12 mouse cellular contexts compared by ENCODE assay signal in genomic region chr3:88437454-88437853, GRCm38 (mm10). TPM values are rescaled to one million over a fixed set of nuclear protein-coding genes. Genes with fewer than 3 reads are reported as not detected.
A peak's percentile ranks its signal among the peaks of the same experiment; 100 is the strongest.
DNase-seq lines count a peak whose midpoint lies in the region; ATAC-seq and TF ChIP-seq lines count a peak whose summit lies in the region.
"Had no signal": no experiment of that assay in that cellular context is flagged by ENCODE, and none has a peak within 500 bp of the region (broad histone marks: within the 10 kb centered on the region; RNA-seq: fewer than 3 reads in every experiment).

No protein-coding gene starts in this region.

- no peak overlapping the region for H3K4me3 ChIP-seq in layer of hippocampus, adult 2 months
- H3K4me3 ChIP-seq in hindbrain, embryonic 10.5 days: peak overlapping the region; percentile 47
- no peak overlapping the region for H3K4me3 ChIP-seq in kidney, adult 2 months (ENCODE audit: insufficient read depth, low read depth, low read length)
- no peak overlapping the region for H3K4me3 ChIP-seq in midbrain, embryonic 13.5 days (replicated peaks)

- TF ChIP-seq POLR2A in kidney, adult 2 months (IDR thresholded peaks at IDR 0.05; ENCODE audit: low read depth, low read length): no peak

- H3K36me3 ChIP-seq in hindbrain, embryonic 10.5 days: peaks cover 8% of the 10 kb centered on the region; the same call in 1 of the 2 replicates
- H3K36me3 ChIP-seq in kidney, adult 2 months (ENCODE audit: control insufficient read depth, insufficient read depth, low read length): no peaks in the 10 kb centered on the region; the same call in 1 of the 2 replicates
- H3K36me3 ChIP-seq in midbrain, embryonic 13.5 days: peaks cover 50% of the 10 kb centered on the region

- H3K27me3 ChIP-seq in hindbrain, embryonic 10.5 days (ENCODE audit: insufficient read depth, poor library complexity, severe bottlenecking): peaks cover 45% of the 10 kb centered on the region
- H3K27me3 ChIP-seq in kidney, adult 2 months (replicated peaks; ENCODE audit: control insufficient read depth, insufficient read depth, low read length): no peaks in the 10 kb centered on the region
- H3K27me3 ChIP-seq in midbrain, embryonic 13.5 days: 0 out of 2 replicates have a peak, but pooled peaks cover 5% of the 10 kb centered on the region

- no peak for TF ChIP-seq CTCF in layer of hippocampus, adult 2 months (conservative IDR thresholded peaks at IDR 0.05)
- TF ChIP-seq CTCF in kidney, adult 2 months (conservative IDR thresholded peaks at IDR 0.05; ENCODE audit: insufficient read depth, insufficient read length, low read depth, low read length): no peak

- peak overlapping the region; percentile 47; the same call in 1 of the 2 replicates for H3K4me2 ChIP-seq in midbrain, embryonic 13.5 days (replicated peaks)

- no peaks in the 10 kb centered on the region for H3K9me3 ChIP-seq in hindbrain, embryonic 10.5 days
- H3K9me3 ChIP-seq in midbrain, embryonic 13.5 days: no peaks in the 10 kb centered on the region

- 76% methylated on average over 10 of the region's 10 CpGs for WGBS in hindbrain, embryonic 10.5 days
- WGBS in kidney, adult 2 months: 30% methylated on average over 10 of the region's 10 CpGs
- 85% methylated on average over 10 of the region's 10 CpGs for WGBS in midbrain, embryonic 13.5 days

- H3K27ac ChIP-seq in layer of hippocampus, adult 2 months: peak overlapping the region; percentile 67
- peak overlapping the region; percentile 85 for H3K27ac ChIP-seq in hindbrain, embryonic 10.5 days
- peak overlapping the region; percentile 33 for H3K27ac ChIP-seq in kidney, adult 2 months (ENCODE audit: insufficient read depth, low read depth, low read length)
- H3K27ac ChIP-seq in midbrain, embryonic 13.5 days: no peak overlapping the region

- no peak for ATAC-seq in midbrain, embryonic 13.5 days
- ATAC-seq in megakaryocyte, adult 5-6 weeks (ENCODE audit: poor library complexity, severe bottlenecking): no peak

- DNase-seq in layer of hippocampus, adult 2 months (ENCODE audit: low spot score in 2 of 2): no peak
- no peak for DNase-seq in layer of hippocampus, postnatal 25 days (ENCODE audit: extremely low spot score in 1 of 2, low spot score in 1 of 2)
- DNase-seq in hindbrain, embryonic 10.5 days (ENCODE audit: low spot score): no peak
- peak; percentile 72 for DNase-seq in kidney, adult 2 months
- DNase-seq in cerebellum, postnatal 36 days: no peak
- DNase-seq: spleen, adult 18-20 months had no signal

- H3K9ac ChIP-seq in midbrain, embryonic 13.5 days (replicated peaks): no peak overlapping the region

- H3K4me1 ChIP-seq in hindbrain, embryonic 10.5 days (replicated peaks): peaks cover 55% of the 10 kb centered on the region
- H3K4me1 ChIP-seq in kidney, adult 2 months (ENCODE audit: control insufficient read depth, insufficient read depth, low read length): peaks cover 32% of the 10 kb centered on the region
- H3K4me1 ChIP-seq in midbrain, embryonic 13.5 days (replicated peaks): peaks cover 23% of the 10 kb centered on the region

RNA-seq across cellular contexts. Expression of gene Slc25a44, which starts 12.5 kb away (rescaled TPM):
- 10 to 100 TPM; 69.5 to 71.8 TPM for total RNA-seq in layer of hippocampus, adult 2 months (2021)
- 10 to 100 TPM; 74.3 to 75.8 TPM for total RNA-seq in layer of hippocampus, postnatal 25 days (2021)
- 19.2 and 20.3 TPM in 2 replicates for polyA plus RNA-seq in hindbrain, embryonic 10.5 days (2016; fragmentation: Nextera tagmentation; extraction: Ambion mirVana)
- polyA plus RNA-seq in kidney, adult 2 months (2012; rRNA removed): 38.3 and 42.7 TPM in 2 replicates
- 28.7 and 29.7 TPM in 2 replicates for polyA plus RNA-seq in midbrain, embryonic 13.5 days (2015; fragmentation: Nextera tagmentation; extraction: Ambion mirVana)
- total RNA-seq in megakaryocyte, adult 5-6 weeks (2015): 11.4 and 11.6 TPM in 2 replicates
- 17.4 and 18.7 TPM in 2 replicates for total RNA-seq in megakaryocyte, adult 5-6 weeks (2017)

RNA-seq across cellular contexts. Expression of gene Sema4a, which starts 23.5 kb away (rescaled TPM):
- 10 to 100 TPM; 37.0 to 42.9 TPM for total RNA-seq in layer of hippocampus, adult 2 months (2021)
- total RNA-seq in layer of hippocampus, postnatal 25 days (2021): 10 to 100 TPM; 33.3 to 42.8 TPM
- 3.8 and 8.6 TPM in 2 replicates for polyA plus RNA-seq in hindbrain, embryonic 10.5 days (2016; fragmentation: Nextera tagmentation; extraction: Ambion mirVana)
- 176 and 197 TPM in 2 replicates for polyA plus RNA-seq in kidney, adult 2 months (2012; rRNA removed)
- 28.8 and 31.1 TPM in 2 replicates for polyA plus RNA-seq in midbrain, embryonic 13.5 days (2015; fragmentation: Nextera tagmentation; extraction: Ambion mirVana)
- total RNA-seq in megakaryocyte, adult 5-6 weeks (2015): 171 and 181 TPM in 2 replicates
- total RNA-seq in megakaryocyte, adult 5-6 weeks (2017): 164 and 167 TPM in 2 replicates

RNA-seq across cellular contexts. Expression of gene Pmf1, which starts 27.3 kb away (rescaled TPM):
- total RNA-seq in layer of hippocampus, adult 2 months (2021): 1 to 10 TPM; 6.4 to 6.8 TPM
- 1 to 10 TPM; 4.5 to 5.6 TPM for total RNA-seq in layer of hippocampus, postnatal 25 days (2021)
- 157 and 167 TPM in 2 replicates for polyA plus RNA-seq in hindbrain, embryonic 10.5 days (2016; fragmentation: Nextera tagmentation; extraction: Ambion mirVana)
- 33.9 and 34.4 TPM in 2 replicates for polyA plus RNA-seq in kidney, adult 2 months (2012; rRNA removed)
- polyA plus RNA-seq in midbrain, embryonic 13.5 days (2015; fragmentation: Nextera tagmentation; extraction: Ambion mirVana): 51.7 and 56.8 TPM in 2 replicates
- total RNA-seq in megakaryocyte, adult 5-6 weeks (2015): 115 and 131 TPM in 2 replicates
- 78.5 and 81.9 TPM in 2 replicates for total RNA-seq in megakaryocyte, adult 5-6 weeks (2017)

RNA-seq across cellular contexts. Expression of gene Bglap, which starts 53.2 kb away (rescaled TPM):
- total RNA-seq in layer of hippocampus, adult 2 months (2021): under 1 TPM in 1 of 2 experiments, not detected in 1; 0.96 TPM
- total RNA-seq in layer of hippocampus, postnatal 25 days (2021): 1 to 10 TPM in 1 of 2 experiments, not detected in 1; 1.3 TPM
- not detected in 2 replicates for polyA plus RNA-seq in hindbrain, embryonic 10.5 days (2016; fragmentation: Nextera tagmentation; extraction: Ambion mirVana)
- polyA plus RNA-seq in kidney, adult 2 months (2012; rRNA removed): 0.61 TPM in 1 of 2 replicates, not detected in the other
- polyA plus RNA-seq in midbrain, embryonic 13.5 days (2015; fragmentation: Nextera tagmentation; extraction: Ambion mirVana): not detected in 2 replicates
- 0.93 and 1.5 TPM in 2 replicates for total RNA-seq in megakaryocyte, adult 5-6 weeks (2015)
- total RNA-seq in megakaryocyte, adult 5-6 weeks (2017): 5.0 and 6.3 TPM in 2 replicates
- total RNA-seq: G1E; gastrocnemius, postnatal 14 days had no signal
- polyA plus RNA-seq: G1E had no signal

RNA-seq across cellular contexts. Expression of gene Bglap2, which starts 59.0 kb away (rescaled TPM):
- total RNA-seq in layer of hippocampus, adult 2 months (2021): not detected
- total RNA-seq in layer of hippocampus, postnatal 25 days (2021): not detected
- not detected in 2 replicates for polyA plus RNA-seq in hindbrain, embryonic 10.5 days (2016; fragmentation: Nextera tagmentation; extraction: Ambion mirVana)
- polyA plus RNA-seq in kidney, adult 2 months (2012; rRNA removed): not detected in 2 replicates
- polyA plus RNA-seq in midbrain, embryonic 13.5 days (2015; fragmentation: Nextera tagmentation; extraction: Ambion mirVana): not detected in 2 replicates
- 0.84 TPM in 1 of 2 replicates, not detected in the other for total RNA-seq in megakaryocyte, adult 5-6 weeks (2015)
- total RNA-seq in megakaryocyte, adult 5-6 weeks (2017): 0.66 TPM in 1 of 2 replicates, not detected in the other
- total RNA-seq: adrenal gland, postnatal 14 days; G1E; gastrocnemius, postnatal 14 days; left cerebral cortex, postnatal 10 days had no signal
- polyA plus RNA-seq: G1E had no signal

Comparison
In these comparisons a context has a peak if more than half of its experiments do, and no peak if none do; other contexts are left out.
1. RNA of gene Pmf1, which starts 27.3 kb away (total RNA-seq): 78.5 to 131 TPM in megakaryocyte, adult 5-6 weeks; 6.4 to 6.8 TPM in layer of hippocampus, adult 2 months and 4.5 to 5.6 TPM in layer of hippocampus, postnatal 25 days; every median in the first group is over 10 times any median in the second.